Mouse (Mus musculus) intestine, embryonic 15.5 days (tissue): ENCODE measurements around the gene Podn. TPM values are rescaled to one million over a fixed set of nuclear protein-coding genes. Genes with fewer than 3 reads are reported as not detected.

Experiments
- ATAC-seq: fragments of 200-750 bp; cut with Nextera tagmentation; 2 replicates; pipeline ENCODE4 v1.8.0; 2017; ENCODE audit warnings: moderate TSS enrichment, moderate library complexity
- H3K27ac ChIP-seq: fragments of 300-500 bp; sonication (generic); 2 replicates; pipeline ENCODE4 v1.5.1; 2015; ENCODE audit warnings: mild to moderate bottlenecking, inconsistent platforms
- H3K27me3 ChIP-seq: fragments of 300-500 bp; sonication (generic); replicated peaks from 2 replicates; pipeline ENCODE4 v1.6.1; 2015; ENCODE audit warnings: inconsistent platforms
- H3K36me3 ChIP-seq: fragments of 300-500 bp; sonication (generic); 2 replicates; pipeline ENCODE4 v1.6.1; 2015; ENCODE audit warnings: inconsistent platforms
- H3K4me1 ChIP-seq: fragments of 300-500 bp; sonication (generic); replicated peaks from 2 replicates; pipeline ENCODE4 v1.6.1; 2015; ENCODE audit warnings: inconsistent platforms
- H3K4me2 ChIP-seq: fragments of 300-500 bp; sonication (generic); replicated peaks from 2 replicates; pipeline ENCODE4 v1.6.1; 2015; ENCODE audit warnings: mild to moderate bottlenecking, inconsistent platforms
- H3K4me3 ChIP-seq: fragments of 300-500 bp; sonication (generic); replicated peaks from 2 replicates; pipeline ENCODE4 v1.5.1; 2015; ENCODE audit warnings: inconsistent platforms
- H3K9ac ChIP-seq: fragments of 300-500 bp; sonication (generic); 2 replicates; pipeline ENCODE4 v1.6.1; 2015; ENCODE audit warnings: inconsistent platforms
- H3K9me3 ChIP-seq: fragments of 300-500 bp; sonication (generic); 2 replicates; pipeline ENCODE4 v1.6.1; 2016; ENCODE audit warnings: inconsistent platforms
- WGBS: fragments of 180-500 bp; shearing (Covaris S2); methylation state at CpG from one replicate; pipeline ENCODE4 v1.1.7; 2015; 5-methylcytosine and 5-hydroxymethylcytosine counted together
- polyA plus RNA-seq: library from polyadenylated mRNA; unstranded; fragments of >200 nt; fragmentation: Nextera tagmentation; extraction: Ambion mirVana; gene quantifications from 2 replicates; pipeline ENCODE4 v1.2.1, GENCODE M21; 2015

Podn gene
- polyA plus RNA-seq, 1 experiment from 2014 or later: 1.1 TPM

DNA sequence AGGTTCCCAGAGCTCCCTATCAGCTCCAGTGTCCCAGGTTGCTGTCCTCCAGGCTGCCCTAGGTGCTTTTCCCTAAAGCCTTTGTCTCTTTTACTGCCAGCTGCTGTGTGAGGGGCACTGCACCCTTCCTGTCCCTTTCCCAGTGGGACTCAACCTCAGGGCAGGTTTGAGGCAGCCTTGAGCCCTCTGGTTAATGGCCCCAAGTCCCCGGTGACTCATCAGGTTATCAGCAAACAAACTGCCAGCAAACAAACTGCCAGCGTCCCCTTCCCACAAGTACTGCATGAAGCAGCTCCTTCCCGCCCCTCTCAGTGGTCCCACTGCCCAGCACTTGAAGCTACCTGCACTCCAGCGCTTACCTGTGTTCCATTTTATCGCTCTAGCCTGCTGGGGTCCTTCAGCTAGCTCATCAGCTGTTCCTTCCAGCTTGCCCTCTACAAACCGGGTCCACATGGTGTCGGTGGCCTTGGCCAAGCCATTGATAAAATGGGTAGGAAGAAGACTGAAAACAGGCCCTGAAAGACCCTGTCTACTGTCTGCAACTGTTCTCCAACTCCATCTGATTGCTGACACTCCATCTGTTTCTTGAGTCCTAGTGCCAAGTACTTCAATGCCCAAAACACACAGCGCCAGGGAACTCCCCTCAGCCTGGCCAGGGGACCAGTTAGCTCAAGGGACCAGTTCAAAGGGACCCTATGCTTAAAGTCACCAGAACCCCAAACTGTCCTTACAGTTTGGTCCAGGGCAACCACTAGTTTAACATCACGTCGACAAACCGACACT, 109.7 kb downstream of the Podn start:
- Histone ChIP-seq H3K36me3 (no peaks in the 10 kb centered on the region), H3K27ac (no peak overlapping the region), H3K4me2 (no peak overlapping the region), H3K4me1 (no peaks in the 10 kb centered on the region), H3K4me3 (no peak overlapping the region), H3K27me3 (no peaks in the 10 kb centered on the region), H3K9me3 (no peaks in the 10 kb centered on the region), H3K9ac (no peak overlapping the region)
- WGBS: 78% methylated on average over 11 of the region's 11 CpGs
- ATAC-seq: no peak

DNA sequence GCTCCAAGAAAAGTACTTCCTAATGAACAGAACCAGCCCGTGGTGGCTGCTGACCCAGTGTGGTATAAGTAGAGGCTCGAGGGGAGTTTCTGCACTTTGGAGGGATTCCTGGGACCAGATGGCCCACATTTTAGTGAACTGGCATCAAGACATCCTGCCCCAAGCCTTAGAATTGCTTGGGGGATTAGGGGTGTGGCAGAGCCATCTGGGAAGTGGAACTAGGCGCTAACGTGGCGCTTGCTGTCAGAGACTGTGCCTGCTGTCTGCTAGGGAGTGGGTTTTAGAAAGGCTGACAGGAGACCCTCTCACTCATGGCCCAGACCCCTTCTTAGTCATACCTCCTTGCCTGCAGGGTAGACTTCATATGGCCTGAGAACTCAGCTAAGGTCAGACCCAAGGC, 110.4 kb downstream of the Podn start:
- Histone ChIP-seq H3K4me3 (no peak overlapping the region), H3K4me2 (no peak overlapping the region), H3K27me3 (no peaks in the 10 kb centered on the region), H3K4me1 (no peaks in the 10 kb centered on the region), H3K36me3 (no peaks in the 10 kb centered on the region), H3K9me3 (no peaks in the 10 kb centered on the region), H3K27ac (no peak overlapping the region), H3K9ac (no peak overlapping the region)
- no peak for ATAC-seq
- WGBS: 82% methylated on average over 5 of the region's 5 CpGs

DNA sequence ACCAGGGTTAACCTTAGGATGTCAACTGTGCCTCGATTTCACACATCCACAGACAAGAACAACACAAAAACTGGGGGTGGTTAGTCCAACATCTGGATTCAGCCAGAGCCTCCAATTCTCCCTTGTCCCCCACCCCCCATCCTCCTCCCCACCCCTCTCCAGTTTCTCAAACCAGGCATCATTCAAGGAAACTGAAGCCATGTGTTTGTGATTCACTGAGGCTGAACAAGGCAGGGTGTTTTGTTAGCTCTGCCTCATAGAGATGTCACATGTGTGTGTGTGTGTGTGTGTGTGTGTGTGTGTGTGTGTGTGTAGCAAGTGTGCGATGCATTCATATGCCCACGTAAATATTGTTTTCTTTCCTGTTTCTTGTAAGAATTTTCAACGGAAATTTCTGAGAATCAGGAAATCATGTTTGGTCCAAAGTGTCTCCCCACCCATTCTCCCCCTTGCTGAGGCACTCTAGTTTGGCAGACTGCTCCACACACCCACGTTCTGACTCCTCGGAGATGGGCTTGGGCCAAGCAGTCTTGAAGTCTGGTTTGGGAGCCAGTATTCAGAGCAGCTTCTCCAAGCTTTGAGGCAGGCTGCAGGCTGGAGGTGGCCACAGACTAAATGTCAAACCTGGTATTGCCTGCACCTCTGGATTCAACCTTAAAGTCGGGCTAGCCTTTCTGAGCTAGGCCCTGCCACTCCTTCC, 111.8 kb downstream of the Podn start:
- Histone ChIP-seq H3K27me3 (no peaks in the 10 kb centered on the region), H3K27ac (0 out of 2 replicates have a peak overlapping the region, but pooled peaks have one; percentile 48), H3K36me3 (no peaks in the 10 kb centered on the region), H3K4me3 (no peak overlapping the region), H3K9me3 (no peaks in the 10 kb centered on the region), H3K4me2 (no peak overlapping the region), H3K4me1 (no peaks in the 10 kb centered on the region), H3K9ac (no peak overlapping the region)
- 0 out of 2 replicates have a peak, but pooled peaks have one; percentile 54 for ATAC-seq
- WGBS: 61% methylated on average over 7 of the region's 7 CpGs

DNA sequence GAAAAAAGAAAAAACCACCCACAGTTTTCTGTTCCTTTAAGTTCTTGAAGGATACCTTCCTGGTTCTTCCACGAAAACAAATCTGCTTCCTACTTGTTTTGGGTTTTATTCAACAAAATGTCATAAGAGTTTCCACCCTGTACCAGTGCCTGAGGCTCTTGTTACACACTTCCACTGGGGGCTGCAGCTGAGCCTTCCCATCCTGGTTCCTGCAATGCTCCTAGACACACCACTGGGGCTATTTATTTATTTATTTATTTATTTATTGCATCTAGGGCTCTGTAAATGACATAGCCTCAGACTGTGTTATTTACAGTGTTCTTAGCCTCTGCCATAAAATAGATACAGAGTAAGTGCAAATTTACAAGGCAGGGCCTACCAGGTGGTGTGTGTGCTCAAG, 112.5 kb downstream of the Podn start:
- no peak overlapping the region for H3K27ac ChIP-seq
- WGBS: 77% methylated on average over 1 of the region's 1 CpGs
- no peaks in the 10 kb centered on the region for H3K27me3 ChIP-seq
- no peak overlapping the region for H3K4me2 ChIP-seq
- H3K4me1 ChIP-seq: no peaks in the 10 kb centered on the region
- H3K4me3 ChIP-seq: no peak overlapping the region
- no peak overlapping the region for H3K9ac ChIP-seq
- no peak for ATAC-seq
- H3K9me3 ChIP-seq: no peaks in the 10 kb centered on the region
- H3K36me3 ChIP-seq: no peaks in the 10 kb centered on the region

DNA sequence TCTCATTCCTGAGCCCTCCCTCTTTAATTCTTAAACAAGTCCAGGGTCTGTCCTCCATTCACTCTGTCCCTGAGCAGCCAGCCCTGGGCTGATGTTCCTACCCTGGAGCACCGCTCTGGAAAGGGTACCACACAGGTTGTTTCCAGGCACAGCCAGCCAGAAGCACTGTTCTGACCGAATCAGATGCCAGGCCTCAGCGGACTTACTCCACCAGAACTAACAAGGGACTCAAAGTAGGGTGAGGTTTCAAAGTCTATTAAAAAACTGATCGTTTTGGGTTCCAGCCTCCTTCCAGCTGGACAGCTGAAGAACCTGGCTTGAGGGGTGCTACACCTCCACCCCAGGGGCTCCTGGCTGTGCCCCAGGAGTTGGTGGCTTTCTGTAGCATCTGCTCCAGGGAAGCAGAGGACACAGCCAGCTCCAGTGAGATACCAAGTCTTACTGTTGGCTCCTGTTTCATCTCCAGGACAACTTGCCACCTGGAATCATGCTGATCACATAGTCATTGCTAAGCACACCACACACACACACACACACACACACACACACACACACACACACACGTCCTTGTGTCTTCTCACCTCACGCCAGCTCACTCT, 116.1 kb downstream of the Podn start:
- no peak overlapping the region for H3K4me3 ChIP-seq
- H3K4me1 ChIP-seq: no peaks in the 10 kb centered on the region
- no peak for ATAC-seq
- no peak overlapping the region for H3K9ac ChIP-seq
- H3K27ac ChIP-seq: no peak overlapping the region
- 75% methylated on average over 6 of the region's 6 CpGs for WGBS
- no peaks in the 10 kb centered on the region for H3K36me3 ChIP-seq
- H3K27me3 ChIP-seq: no peaks in the 10 kb centered on the region
- H3K4me2 ChIP-seq: no peak overlapping the region
- no peaks in the 10 kb centered on the region for H3K9me3 ChIP-seq

DNA sequence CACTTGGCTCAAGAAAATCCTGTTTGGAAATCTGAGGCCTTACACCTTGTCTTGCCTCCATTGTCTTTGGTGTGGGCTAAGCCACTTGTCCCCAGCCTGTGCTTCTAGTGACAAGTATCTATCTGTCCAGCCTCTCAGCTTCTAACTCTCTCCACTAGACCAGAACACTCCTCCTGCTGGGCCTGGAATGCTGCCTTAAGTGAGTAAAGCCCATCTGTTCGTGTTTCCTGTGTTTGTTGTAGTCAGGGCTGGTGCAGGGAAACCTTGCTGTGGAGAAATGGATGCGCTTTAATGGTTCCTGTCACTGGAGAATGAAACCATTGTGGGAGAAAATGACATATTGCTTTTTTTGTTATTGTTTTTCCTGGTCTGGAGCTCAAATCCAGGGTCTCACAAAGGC, 116.7 kb downstream of the Podn start:
- no peaks in the 10 kb centered on the region for H3K4me1 ChIP-seq
- no peaks in the 10 kb centered on the region for H3K36me3 ChIP-seq
- no peaks in the 10 kb centered on the region for H3K27me3 ChIP-seq
- H3K9me3 ChIP-seq: no peaks in the 10 kb centered on the region
- 41% methylated on average over 2 of the region's 2 CpGs for WGBS
- H3K9ac ChIP-seq: no peak overlapping the region
- ATAC-seq: no peak; the same call in 1 of the 2 replicates
- no peak overlapping the region for H3K4me2 ChIP-seq
- no peak overlapping the region for H3K27ac ChIP-seq
- H3K4me3 ChIP-seq: no peak overlapping the region

DNA sequence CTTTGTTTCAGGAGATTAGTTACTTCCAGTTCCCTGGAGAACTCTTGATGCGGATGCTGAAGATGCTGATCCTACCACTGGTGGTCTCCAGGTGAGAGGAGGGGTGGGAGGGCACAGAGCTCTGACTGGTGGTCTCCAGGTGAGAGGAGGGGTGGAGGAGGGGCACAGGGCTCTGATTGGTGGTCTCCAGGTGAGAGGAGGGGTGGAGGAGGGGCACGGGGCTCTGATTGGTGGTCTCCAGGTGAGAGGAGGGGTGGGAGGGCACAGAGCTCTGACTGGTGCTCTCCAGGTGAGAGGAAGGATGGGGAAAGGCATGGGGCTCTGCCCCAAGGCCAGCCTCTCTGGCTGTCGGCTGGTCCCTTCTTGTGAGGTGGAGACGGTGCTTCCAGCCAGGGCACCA, 118.7 kb downstream of the Podn start:
- no peaks in the 10 kb centered on the region for H3K4me1 ChIP-seq
- no peak overlapping the region for H3K4me3 ChIP-seq
- no peaks in the 10 kb centered on the region for H3K36me3 ChIP-seq
- 51% methylated on average over 4 of the region's 4 CpGs for WGBS
- H3K4me2 ChIP-seq: no peak overlapping the region
- H3K27me3 ChIP-seq: no peaks in the 10 kb centered on the region
- no peaks in the 10 kb centered on the region for H3K9me3 ChIP-seq
- no peak overlapping the region for H3K9ac ChIP-seq
- no peak for ATAC-seq
- no peak overlapping the region for H3K27ac ChIP-seq

DNA sequence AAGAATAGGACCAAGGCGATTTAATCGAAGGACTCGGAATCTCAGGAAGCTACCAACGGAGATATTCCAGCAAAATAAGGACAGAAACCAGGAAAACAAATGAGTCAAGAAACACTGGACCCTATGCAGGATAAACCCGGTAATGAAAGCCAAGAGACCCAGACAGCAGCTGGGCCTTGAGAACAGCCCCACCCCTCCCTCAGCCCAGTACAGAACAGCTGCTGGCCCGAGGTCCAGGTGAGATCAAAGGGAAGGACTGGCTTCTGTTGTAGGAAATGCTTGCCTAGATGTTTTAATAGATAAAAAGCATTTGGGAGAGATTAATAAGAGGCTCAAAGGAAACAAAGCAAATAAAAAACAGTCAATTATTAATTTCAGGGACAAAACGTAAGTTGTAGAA, 121.2 kb downstream of the Podn start:
- no peak overlapping the region for H3K4me2 ChIP-seq
- no peaks in the 10 kb centered on the region for H3K27me3 ChIP-seq
- WGBS: 64% methylated on average over 7 of the region's 7 CpGs

DNA sequence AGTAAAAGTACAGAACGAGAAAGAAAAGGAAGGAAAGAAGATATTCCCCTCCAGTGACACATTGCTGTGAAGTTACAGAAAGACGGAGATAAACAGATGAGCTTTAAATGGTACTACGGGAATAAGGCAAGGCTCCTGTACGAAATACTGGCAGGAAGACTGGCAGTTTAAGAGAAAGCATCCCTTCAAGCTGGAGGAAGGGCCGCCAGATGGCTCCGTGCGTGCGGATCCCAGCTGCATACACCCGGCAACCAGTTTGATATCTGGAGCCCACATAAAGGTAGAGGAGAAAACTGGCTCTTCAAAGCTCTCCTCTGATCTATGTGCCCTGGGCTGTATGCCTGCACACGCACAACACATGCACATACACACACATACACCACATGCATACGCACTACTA, 121.7 kb downstream of the Podn start:
- no peaks in the 10 kb centered on the region for H3K36me3 ChIP-seq
- no peaks in the 10 kb centered on the region for H3K9me3 ChIP-seq
- WGBS: 66% methylated on average over 11 of the region's 11 CpGs
- H3K4me3 ChIP-seq: no peak overlapping the region
- H3K4me1 ChIP-seq: no peaks in the 10 kb centered on the region
- H3K27me3 ChIP-seq: no peaks in the 10 kb centered on the region
- ATAC-seq: no peak
- no peak overlapping the region for H3K4me2 ChIP-seq
- H3K9ac ChIP-seq: no peak overlapping the region
- no peak overlapping the region for H3K27ac ChIP-seq

More for the DNA sequence above, 121.2 kb downstream of the Podn start:
- no peak overlapping the region for H3K9ac ChIP-seq
- no peak for ATAC-seq
- no peak overlapping the region for H3K27ac ChIP-seq
- H3K36me3 ChIP-seq: no peaks in the 10 kb centered on the region
- no peak overlapping the region for H3K4me3 ChIP-seq
- H3K4me1 ChIP-seq: no peaks in the 10 kb centered on the region
- no peaks in the 10 kb centered on the region for H3K9me3 ChIP-seq

DNA sequence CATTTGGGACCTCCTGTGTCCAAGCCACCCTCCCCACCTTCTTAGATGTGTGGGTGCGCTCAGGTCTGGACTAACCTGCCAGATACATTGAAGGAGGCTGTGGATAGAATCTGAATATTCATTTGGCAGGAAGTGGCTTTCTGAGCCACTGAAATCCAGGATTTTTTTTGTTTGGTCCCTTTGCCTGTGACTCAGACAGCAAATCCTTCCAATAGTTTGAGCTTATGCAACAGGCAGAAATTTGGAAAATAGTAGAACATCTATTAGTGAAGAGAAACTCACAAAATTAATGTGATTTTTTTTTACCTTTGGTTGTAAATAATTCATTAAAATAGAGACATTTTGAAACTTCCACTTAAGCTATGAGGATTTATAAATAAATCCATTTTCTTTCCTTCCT, 125.1 kb downstream of the Podn start:
- 90% methylated on average over 1 of the region's 1 CpGs for WGBS
- ATAC-seq: no peak
- Histone ChIP-seq H3K9ac (no peak overlapping the region), H3K27ac (no peak overlapping the region), H3K4me2 (no peak overlapping the region), H3K4me3 (no peak overlapping the region), H3K9me3 (no peaks in the 10 kb centered on the region), H3K27me3 (no peaks in the 10 kb centered on the region), H3K4me1 (0 out of 2 replicates have a peak, but pooled peaks cover 2% of the 10 kb centered on the region), H3K36me3 (no peaks in the 10 kb centered on the region)

DNA sequence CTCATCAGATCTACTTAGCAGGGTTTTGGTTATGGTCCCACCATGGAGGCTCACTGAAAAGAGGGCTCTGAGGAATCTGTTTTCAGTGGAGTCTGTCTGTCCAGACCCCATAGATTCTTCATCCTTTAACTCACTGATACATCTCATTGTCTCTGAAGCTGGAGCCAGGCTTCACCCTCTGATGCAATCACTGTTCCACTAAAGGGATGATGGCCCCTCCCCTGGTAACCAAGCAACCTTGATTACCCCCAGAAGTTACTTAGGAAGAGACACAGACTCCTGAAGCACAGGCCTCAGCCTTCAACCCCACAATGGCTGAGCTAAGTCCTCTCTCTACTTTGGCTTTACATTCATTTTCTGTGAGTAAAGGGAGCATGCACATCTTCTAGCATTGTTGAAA, 126.5 kb downstream of the Podn start:
- H3K27ac ChIP-seq: no peak overlapping the region
- no peak overlapping the region for H3K4me2 ChIP-seq
- no peak overlapping the region for H3K4me3 ChIP-seq
- H3K9ac ChIP-seq: no peak overlapping the region
- H3K27me3 ChIP-seq: no peaks in the 10 kb centered on the region
- no peaks in the 10 kb centered on the region for H3K36me3 ChIP-seq
- 0 out of 2 replicates have a peak, but pooled peaks cover 2% of the 10 kb centered on the region for H3K4me1 ChIP-seq
- ATAC-seq: no peak
- H3K9me3 ChIP-seq: no peaks in the 10 kb centered on the region

DNA sequence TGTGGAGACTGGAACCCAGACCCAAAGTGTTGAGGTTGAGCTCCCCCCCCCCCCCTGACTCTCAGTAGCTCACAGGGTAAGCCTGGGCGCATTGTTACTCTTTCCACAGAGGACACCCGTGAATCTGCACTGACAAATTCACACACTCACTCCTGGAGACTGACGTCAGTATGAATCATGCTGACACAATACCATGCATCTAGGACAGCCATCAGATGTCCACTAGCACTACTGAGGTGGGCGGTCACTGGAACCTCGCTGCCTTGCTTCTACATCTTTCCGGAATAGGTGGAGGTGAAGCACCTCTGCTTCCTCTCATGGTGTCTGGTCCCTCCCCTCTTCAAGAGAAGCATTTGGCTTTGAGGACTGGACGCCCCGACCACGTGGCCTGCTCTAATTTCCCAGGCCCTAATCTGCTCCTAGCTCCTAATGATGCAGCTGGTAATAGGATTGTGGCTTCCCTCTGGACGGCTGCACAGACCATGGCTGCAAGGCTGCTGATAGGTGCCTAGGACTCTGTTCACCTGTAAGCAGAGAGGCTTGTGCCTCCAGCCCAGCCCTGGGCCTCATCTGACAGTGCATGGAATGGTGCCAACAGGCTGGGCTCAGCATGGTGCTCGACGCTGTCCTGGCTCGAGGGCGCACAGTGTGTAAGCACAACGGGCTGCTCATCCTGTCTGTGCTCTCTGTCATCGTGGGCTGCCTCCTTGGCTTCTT, 128.1 kb downstream of the Podn start, which contains the start of gene Slc1a7:
TSS of gene Slc1a7 (plus strand) at position 367 of the 717 bp plus-strand sequence.
- 0 out of 2 replicates have a peak, but pooled peaks cover 2% of the 10 kb centered on the region for H3K4me1 ChIP-seq
- no peak within 1 kb of the TSS for H3K27ac ChIP-seq
- H3K4me3 ChIP-seq: no peak within 1 kb of the TSS
- no peak within 1 kb of the TSS for H3K4me2 ChIP-seq
- no peak within 1 kb of the TSS for H3K9ac ChIP-seq
- H3K27me3 ChIP-seq: no peaks in the 10 kb centered on the region
- H3K9me3 ChIP-seq: no peaks in the 10 kb centered on the region
- no peak for ATAC-seq
- no peaks in the 10 kb centered on the region for H3K36me3 ChIP-seq
- WGBS: 80% methylated on average over 16 of the region's 16 CpGs
